Mouse (Mus musculus) embryonic fibroblast, embryonic 13.5 days (primary cell): ENCODE measurements around the gene Celsr1.

Experiments
- CTCF ChIP-seq: IDR thresholded peaks from 2 replicates; pipeline ENCODE4 v1.5.1; 2011; ENCODE audit warnings: mild to moderate bottlenecking, control low read depth, low read length, moderate library complexity, borderline replicate concordance; ENCODE audit not compliant: insufficient read depth
- POLR2A ChIP-seq: IDR thresholded peaks from 2 replicates; pipeline ENCODE4 v1.6.1; 2011; ENCODE audit warnings: low read depth, mild to moderate bottlenecking, control low read depth, low read length, moderate library complexity

GRCm38 (mm10) chr15:85919191-85919891 is 114.2 kb downstream of the Celsr1 start:
- TF ChIP-seq CTCF, result no peak
- TF ChIP-seq POLR2A, result no peak
